Comparison of ENCODE assay signal across 9 mouse cellular contexts in genomic region chr1:158713301-158714095, GRCm38 (mm10).
A peak's percentile ranks its signal among the peaks of the same experiment; 100 is the strongest.
DNase-seq lines count a peak whose midpoint lies in the region; ATAC-seq and TF ChIP-seq lines count a peak whose summit lies in the region.
"Had no signal": no experiment of that assay in that cellular context is flagged by ENCODE, and none has a peak within 500 bp of the region (broad histone marks: within the 10 kb centered on the region; RNA-seq: fewer than 3 reads in every experiment).

No protein-coding gene starts in this region.

- no peaks in the 10 kb centered on the region for H3K4me1 ChIP-seq in heart, embryonic 11.5 days (ENCODE audit: control insufficient read depth, insufficient read depth, low read length)
- peaks cover 4% of the 10 kb centered on the region; the same call in 1 of the 2 replicates for H3K4me1 ChIP-seq in embryonic fibroblast, embryonic 13.5 days (ENCODE audit: control insufficient read depth, insufficient read depth, low read length)

- H3K9me3 ChIP-seq in heart, embryonic 11.5 days (replicated peaks; ENCODE audit: control insufficient read depth, low read length), result no peaks in the 10 kb centered on the region

- WGBS in heart, embryonic 11.5 days (ENCODE audit: insufficient replicate concordance), result 34% methylated on average over 5 of the region's 5 CpGs

- DNase-seq in heart, adult 18-20 months, result peak; percentile 11 to 32
- DNase-seq in urinary bladder, postnatal 14 days (ENCODE audit: low spot score), result peak; percentile 8
- no peak for DNase-seq in urinary bladder, postnatal 10 days (ENCODE audit: low spot score)
- peak; percentile 11 to 22 for DNase-seq in left cerebral cortex, postnatal 36 days (ENCODE audit: low spot score in 2 of 2)
- peak; percentile 39 for DNase-seq in right cerebral cortex, postnatal 4 days
- no peak for DNase-seq in urinary bladder, postnatal 25 days (ENCODE audit: low spot score)

- intact Hi-C loops in left cerebral cortex, postnatal 36 days (cut with DNase I), result loop anchor here (1.0 kb wide), 2 partner anchors 240 to 422 kb away; no protein-coding TSS in a partner anchor

- H3K4me3 ChIP-seq in heart, embryonic 11.5 days (ENCODE audit: low read depth, low read length), result no peak overlapping the region
- H3K4me3 ChIP-seq in embryonic fibroblast, embryonic 13.5 days (ENCODE audit: insufficient read depth, low read length), result no peak overlapping the region

- TF ChIP-seq CTCF in embryonic fibroblast, embryonic 13.5 days (IDR thresholded peaks at IDR 0.05; ENCODE audit: borderline replicate concordance, insufficient read depth, low read length), result no peak

- H3K36me3 ChIP-seq in heart, embryonic 11.5 days (ENCODE audit: control insufficient read depth, insufficient read depth, low read length), result no peaks in the 10 kb centered on the region

- no peak for TF ChIP-seq POLR2A in embryonic fibroblast, embryonic 13.5 days (IDR thresholded peaks at IDR 0.05; ENCODE audit: low read depth, low read length)

- no peak overlapping the region for H3K4me2 ChIP-seq in heart, embryonic 11.5 days

- ATAC-seq in heart, embryonic 11.5 days (replicated peaks; ENCODE audit: insufficient number of reproducible peaks, low FRiP score, low TSS enrichment), result no peak

- H3K9ac ChIP-seq in heart, embryonic 11.5 days (ENCODE audit: low read depth, low read length), result no peak overlapping the region

- H3K27me3 ChIP-seq in heart, embryonic 11.5 days (ENCODE audit: control insufficient read depth, insufficient read depth, low read length), result no peaks in the 10 kb centered on the region

- no peak overlapping the region for H3K27ac ChIP-seq in heart, embryonic 11.5 days (ENCODE audit: low read depth, low read length)
- H3K27ac ChIP-seq in embryonic fibroblast, embryonic 13.5 days (ENCODE audit: insufficient read depth, low read length), result peak overlapping the region; percentile 32; the same call in 1 of the 2 replicates
- H3K27ac ChIP-seq: macrophage had no signal

Comparison
In these comparisons a context has a peak if more than half of its experiments do, and no peak if none do; other contexts are left out.
1. DNase-seq: peak in heart, adult 18-20 months (2 of 2), urinary bladder, postnatal 14 days (single experiment), left cerebral cortex, postnatal 36 days (2 of 2) and right cerebral cortex, postnatal 4 days (single experiment); none in urinary bladder, postnatal 10 days (single experiment) and urinary bladder, postnatal 25 days (single experiment).